Mouse (Mus musculus): ENCODE measurements around the gene Best2.

Gene Best2

GRCm38 (mm10) chr8:85014431-85014830 lies at the start of gene Best2:
Gene Best2, minus strand, starts transcription at chr8:85014531.
- ChIA-PET CTCF (interaction anchor here (0.6 to 1.9 kb wide), 8 partner anchors 10 to 479 kb away, joined by 3 to 9 read pairs (median 4); partner anchors contain the start of gene Trir (in 1 of the 4)), POLR2A (interaction anchor here in 3 of 4 experiments (0.6 to 21.2 kb wide), 16 partner anchors 9 to 70 kb away, joined by 3 to 488 read pairs (median 13); partner anchors contain the start of genes Asna1 (in 2 of the 3), Dhps (in 2 of the 3), Junb (in 2 of the 3) and Tnpo2 (in 2 of the 3))

DNA sequence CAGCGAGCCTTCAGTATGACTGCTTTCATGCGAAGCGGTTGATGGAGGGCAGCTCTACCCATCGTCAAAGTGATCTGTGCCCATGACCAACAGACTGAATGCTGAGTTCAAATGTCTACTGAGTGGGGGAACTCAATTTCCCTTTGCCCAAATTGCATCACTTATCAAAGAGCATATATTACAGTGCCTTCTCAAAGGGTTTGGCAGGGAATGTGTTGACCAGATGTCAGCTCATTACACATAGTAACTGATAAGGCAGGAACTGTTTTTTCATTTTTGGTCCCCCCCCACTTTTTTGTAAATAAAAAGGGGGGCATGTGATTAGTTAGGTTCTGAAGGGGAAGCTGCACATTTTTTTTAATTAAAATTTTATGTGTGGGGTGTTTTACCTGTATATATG lies 48.3 kb upstream of the Best2 start:
- ChIA-PET CTCF (interaction anchor here in 2 of 4 experiments (0.7 to 1.9 kb wide), 4 partner anchors 9 to 51 kb away, joined by 3 to 12 read pairs (median 6); partner anchors contain the start of gene Dhps (in 2 of the 2)), POLR2A (interaction anchor here (0.6 to 13.9 kb wide), 20 partner anchors 9 to 96 kb away, joined by 3 to 338 read pairs (median 6); partner anchors contain the start of genes Dhps (in 4 of the 4), Man2b1 (in 2 of the 4), Tnpo2 (in 2 of the 4) and Wdr83 (in 2 of the 4))

DNA sequence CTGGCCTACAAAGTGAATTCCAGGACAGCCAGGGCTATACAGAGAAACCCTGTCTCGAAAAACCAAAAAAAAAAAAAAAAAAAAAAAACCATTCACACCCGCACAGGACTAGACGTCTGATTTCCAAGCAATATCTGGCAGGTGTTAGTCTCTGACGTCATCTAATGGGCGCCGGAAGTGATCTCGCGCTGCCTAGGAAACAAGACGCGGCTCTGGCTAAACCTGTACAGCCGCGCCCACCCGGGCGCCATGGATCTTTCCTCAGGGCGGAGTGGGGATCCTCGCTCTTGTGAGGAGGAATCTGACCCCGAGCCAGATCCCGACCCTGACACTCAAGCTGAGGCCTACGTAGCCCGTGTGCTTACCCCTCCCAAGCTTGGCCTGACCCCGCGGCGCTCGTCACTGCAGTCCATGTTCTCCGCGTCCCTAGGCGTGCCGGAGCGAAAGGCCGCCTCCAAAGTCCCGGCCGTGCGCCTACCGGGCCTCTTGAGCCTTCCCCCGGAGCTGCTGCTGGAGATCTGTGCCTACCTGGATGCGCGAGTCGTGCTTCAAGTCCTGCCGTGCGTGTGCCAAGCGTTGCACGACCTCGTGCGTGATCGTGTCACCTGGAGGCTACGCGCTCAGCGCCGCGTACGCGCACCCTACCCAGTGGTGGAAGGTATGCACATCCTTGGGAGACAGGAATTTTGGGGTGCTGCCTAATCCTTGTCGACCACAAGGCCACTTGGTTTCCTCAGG lies 45.7 kb upstream of the Best2 start, which contains the start of gene Fbxw9:
Gene Fbxw9 (plus strand): TSS at position 177 of the 738 bp plus-strand sequence.
- ChIA-PET CTCF (interaction anchor here (0.6 to 1.7 kb wide), 9 partner anchors 12 to 336 kb away, joined by 3 to 12 read pairs (median 4); partner anchors contain the start of genes Tnpo2 (in 2 of the 4) and Dhps (in 1 of the 4)), POLR2A (interaction anchor here (0.5 to 13.9 kb wide), 44 partner anchors 8 to 1701 kb away, joined by 3 to 338 read pairs (median 5); partner anchors contain the start of genes Dhps (in 4 of the 4), Tnpo2 (in 4 of the 4), Man2b1 (in 3 of the 4) and Trir (in 3 of the 4))

DNA sequence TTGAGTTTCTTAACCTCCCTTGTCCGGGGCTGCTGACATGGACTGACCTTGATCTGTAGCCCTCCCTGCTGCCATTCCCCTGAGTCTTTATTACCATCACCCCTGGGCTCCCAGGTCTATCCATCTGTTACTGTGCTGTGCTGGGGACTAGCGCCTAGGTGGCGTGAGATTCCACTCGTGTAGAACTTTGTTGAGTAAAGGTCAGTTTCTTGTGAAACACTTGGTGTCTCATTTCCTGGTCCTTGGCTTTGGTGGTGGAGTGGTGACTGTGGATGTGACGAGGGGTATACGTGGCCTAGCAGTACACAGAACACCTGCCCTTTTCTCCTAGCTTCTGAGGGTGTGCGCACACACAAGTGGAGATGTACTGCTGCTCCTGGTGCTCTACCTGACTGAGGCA lies 43.0 kb upstream of the Best2 start:
- CTCF ChIA-PET, result interaction anchor here in 1 of 4 experiments (1.3 kb wide), 1 partner anchor 19 kb away, joined by 4 read pairs; no protein-coding TSS in a partner anchor
- POLR2A ChIA-PET, result interaction anchor here (0.6 to 13.9 kb wide), 16 partner anchors 8 to 386 kb away, joined by 3 to 338 read pairs (median 4); partner anchors contain the start of genes Dhps (in 4 of the 4), Tnpo2 (in 2 of the 4), Wdr83 (in 1 of the 4) and Wdr83os (in 1 of the 4)

DNA sequence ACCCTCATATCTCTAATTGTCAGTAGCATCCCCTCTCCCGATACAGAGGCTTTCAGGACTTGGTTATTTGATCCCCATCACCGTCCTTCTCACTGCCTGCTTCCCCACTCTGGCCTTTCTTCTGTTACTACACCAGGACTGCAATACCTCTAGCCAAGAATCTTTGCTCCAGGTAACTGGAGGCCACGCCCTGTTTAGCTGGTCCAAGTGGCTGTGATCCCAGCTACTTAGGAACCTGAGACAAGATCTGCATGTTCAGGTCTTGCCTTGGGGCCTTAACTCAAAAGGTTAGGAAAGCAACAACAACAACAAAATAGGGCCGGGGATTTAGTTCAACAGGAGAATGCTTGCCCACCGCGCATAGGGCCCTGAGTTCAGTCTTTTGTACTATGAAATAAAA lies 29.3 kb upstream of the Best2 start:
- POLR2A ChIA-PET, result interaction anchor here in 3 of 4 experiments (0.5 to 21.3 kb wide), 14 partner anchors 8 to 32 kb away, joined by 3 to 488 read pairs (median 6); partner anchors contain the start of genes Dhps (in 3 of the 3), Fbxw9 (in 3 of the 3), Trir (in 2 of the 3) and Asna1 (in 1 of the 3)
- CTCF ChIA-PET, result interaction anchor here in 1 of 4 experiments (0.8 to 1.1 kb wide), 2 partner anchors 31 to 46 kb away, joined by 3 read pairs; no protein-coding TSS in a partner anchor

- CTCF ChIA-PET, result interaction anchor here in 3 of 4 experiments (0.5 to 2.2 kb wide), 13 partner anchors 25 to 225 kb away, joined by 3 to 14 read pairs (median 4); partner anchors contain the start of genes Dhps (in 1 of the 3) and Hook2 (in 1 of the 3)
- POLR2A ChIA-PET, result interaction anchor here (0.6 to 21.3 kb wide), 100 partner anchors 8 to 1323 kb away, joined by 3 to 488 read pairs (median 7); partner anchors contain the start of genes Asna1 (in 4 of the 4), Dhps (in 4 of the 4), Trir (in 4 of the 4) and Fbxw9 (in 3 of the 4)
These were observed 23.6 kb upstream of the Best2 start for GRCm38 (mm10) chr8:85037681-85038531.

DNA sequence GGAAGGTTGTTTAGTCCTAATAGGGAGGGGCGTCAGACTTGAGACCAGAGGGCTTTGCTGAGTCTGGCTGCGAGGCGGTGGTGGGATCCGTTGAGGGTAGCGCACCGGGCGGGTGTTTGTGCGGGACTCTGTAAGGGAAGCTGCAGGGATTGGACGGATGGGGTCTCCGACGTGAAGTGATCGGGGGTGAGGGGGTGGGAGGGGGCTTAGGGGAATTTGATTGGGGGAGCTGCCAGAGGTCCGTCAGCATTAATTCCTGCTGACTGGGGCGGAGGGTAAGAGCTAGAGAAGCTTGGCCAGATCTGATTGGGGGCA lies 23.0 kb upstream of the Best2 start:
- CTCF ChIA-PET, result interaction anchor here (0.7 to 2.2 kb wide), 21 partner anchors 12 to 1872 kb away, joined by 3 to 14 read pairs (median 4); partner anchors contain the start of genes Fbxw9 (in 2 of the 4), Asna1 (in 1 of the 4), Dhps (in 1 of the 4) and Hook2 (in 1 of the 4)
- POLR2A ChIA-PET, result interaction anchor here (0.6 to 21.3 kb wide), 127 partner anchors 7 to 1581 kb away, joined by 3 to 488 read pairs (median 5); partner anchors contain the start of genes Asna1 (in 4 of the 4), Dhps (in 4 of the 4), Trir (in 4 of the 4) and Calr (in 3 of the 4)

GRCm38 (mm10) chr8:85036718-85037365 lies 22.5 kb upstream of the Best2 start, which contains the start of gene Tnpo2:
Gene Tnpo2, plus strand, starts transcription at chr8:85036915.
- ChIA-PET POLR2A (interaction anchor here (0.6 to 21.3 kb wide), 141 partner anchors 8 to 1581 kb away, joined by 3 to 488 read pairs (median 5); partner anchors contain the start of genes Asna1 (in 4 of the 4), Dhps (in 4 of the 4), Trir (in 4 of the 4) and Calr (in 3 of the 4)), CTCF (interaction anchor here (0.6 to 2.2 kb wide), 25 partner anchors 11 to 1872 kb away, joined by 3 to 14 read pairs (median 4); partner anchors contain the start of genes Fbxw9 (in 2 of the 4), Asna1 (in 1 of the 4), Farsa (in 1 of the 4) and Gcdh (in 1 of the 4))

- POLR2A ChIA-PET, result interaction anchor here (0.5 to 21.3 kb wide), 101 partner anchors 8 to 1321 kb away, joined by 3 to 488 read pairs (median 7); partner anchors contain the start of genes Asna1 (in 4 of the 4), Dhps (in 4 of the 4), Calr (in 3 of the 4) and Farsa (in 3 of the 4)
These were observed 22.0 kb upstream of the Best2 start for GRCm38 (mm10) chr8:85036381-85036717.

GRCm38 (mm10) chr8:85035728-85036310 lies 21.5 kb upstream of the Best2 start:
- ChIA-PET CTCF (interaction anchor here in 2 of 4 experiments (1.4 to 2.2 kb wide), 2 partner anchors 28 to 41 kb away, joined by 3 to 11 read pairs; no protein-coding TSS in a partner anchor), POLR2A (interaction anchor here (0.5 to 21.3 kb wide), 73 partner anchors 7 to 515 kb away, joined by 3 to 488 read pairs (median 9); partner anchors contain the start of genes Asna1 (in 3 of the 4), Calr (in 3 of the 4), Dhps (in 3 of the 4) and Fbxw9 (in 3 of the 4))

More at GRCm38 (mm10) chr8:85036381-85036717, 22.0 kb upstream of the Best2 start:
- CTCF ChIA-PET, result interaction anchor here (0.6 to 2.2 kb wide), 15 partner anchors 11 to 179 kb away, joined by 3 to 14 read pairs (median 4); partner anchors contain the start of genes Asna1 (in 1 of the 4), Farsa (in 1 of the 4), Fbxw9 (in 1 of the 4) and Gcdh (in 1 of the 4)

DNA sequence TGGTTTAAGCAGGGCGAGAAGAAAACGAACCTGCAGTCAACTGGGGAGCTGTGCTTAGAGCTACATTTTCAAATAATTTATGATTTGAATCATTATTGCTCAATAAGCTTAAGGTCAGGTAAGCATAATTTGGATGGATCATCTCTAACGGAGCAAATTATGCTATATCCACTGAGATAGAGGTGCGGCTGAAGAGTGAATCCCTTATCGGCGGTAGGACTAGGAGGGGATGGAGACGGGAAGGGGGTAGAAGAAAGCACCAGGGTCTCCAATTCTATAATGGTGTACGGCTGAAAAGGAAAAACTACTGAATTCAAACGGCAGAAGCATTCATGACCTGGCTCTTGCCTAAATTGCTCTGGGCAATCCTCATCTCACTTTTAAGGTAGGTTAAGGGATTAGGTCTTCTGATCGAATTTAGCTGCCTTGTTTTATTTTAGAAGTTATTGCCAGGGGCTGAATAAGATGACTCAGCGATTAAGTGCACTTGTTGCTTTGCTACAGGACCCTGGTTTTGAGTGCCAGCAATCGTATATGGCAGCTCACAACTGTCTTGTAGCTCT lies 20.9 kb upstream of the Best2 start:
- ChIA-PET CTCF (interaction anchor here (0.5 to 1.4 kb wide), 5 partner anchors 11 to 458 kb away, joined by 3 to 7 read pairs (median 5); no protein-coding TSS in a partner anchor), POLR2A (interaction anchor here (0.6 to 21.3 kb wide), 50 partner anchors 8 to 188 kb away, joined by 3 to 488 read pairs (median 12); partner anchors contain the start of genes Dhps (in 4 of the 4), Trir (in 4 of the 4), Asna1 (in 3 of the 4) and Gm5741 (in 3 of the 4))

GRCm38 (mm10) chr8:85034764-85035163 lies 20.4 kb upstream of the Best2 start:
- ChIA-PET CTCF (interaction anchor here (0.5 to 1.4 kb wide), 6 partner anchors 11 to 459 kb away, joined by 3 to 7 read pairs (median 5); no protein-coding TSS in a partner anchor), POLR2A (interaction anchor here (0.6 to 21.3 kb wide), 46 partner anchors 8 to 188 kb away, joined by 3 to 488 read pairs (median 6); partner anchors contain the start of genes Trir (in 4 of the 4), Asna1 (in 3 of the 4), Dhps (in 3 of the 4) and Gm5741 (in 3 of the 4))

DNA sequence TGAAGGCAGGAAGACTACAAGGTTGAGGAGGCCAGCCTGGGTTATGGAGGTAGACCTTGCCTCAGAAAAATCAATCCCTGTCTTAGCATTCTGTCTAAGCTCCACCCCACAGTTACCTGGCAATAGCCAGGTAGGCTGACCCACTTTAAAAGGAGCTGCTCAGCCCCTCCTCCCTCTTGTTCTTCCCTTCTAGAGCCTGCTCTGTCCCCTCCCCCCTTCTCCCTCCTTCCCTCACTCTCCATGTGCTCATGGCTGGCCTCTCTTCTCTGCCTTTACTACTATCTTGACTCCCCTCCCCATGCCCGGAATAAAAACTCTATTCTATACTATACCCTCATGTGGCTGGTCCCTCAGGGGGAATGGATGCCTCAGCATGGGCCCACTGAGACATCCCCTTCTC lies 19.5 kb upstream of the Best2 start:
- ChIA-PET POLR2A (interaction anchor here in 3 of 4 experiments (0.6 to 21.3 kb wide), 24 partner anchors 9 to 187 kb away, joined by 3 to 488 read pairs (median 14); partner anchors contain the start of genes Dhps (in 3 of the 3), Asna1 (in 2 of the 3), Calr (in 2 of the 3) and Junb (in 2 of the 3)), CTCF (interaction anchor here in 3 of 4 experiments (0.9 to 1.4 kb wide), 3 partner anchors 21 to 60 kb away, joined by 4 to 6 read pairs (median 5); no protein-coding TSS in a partner anchor)

DNA sequence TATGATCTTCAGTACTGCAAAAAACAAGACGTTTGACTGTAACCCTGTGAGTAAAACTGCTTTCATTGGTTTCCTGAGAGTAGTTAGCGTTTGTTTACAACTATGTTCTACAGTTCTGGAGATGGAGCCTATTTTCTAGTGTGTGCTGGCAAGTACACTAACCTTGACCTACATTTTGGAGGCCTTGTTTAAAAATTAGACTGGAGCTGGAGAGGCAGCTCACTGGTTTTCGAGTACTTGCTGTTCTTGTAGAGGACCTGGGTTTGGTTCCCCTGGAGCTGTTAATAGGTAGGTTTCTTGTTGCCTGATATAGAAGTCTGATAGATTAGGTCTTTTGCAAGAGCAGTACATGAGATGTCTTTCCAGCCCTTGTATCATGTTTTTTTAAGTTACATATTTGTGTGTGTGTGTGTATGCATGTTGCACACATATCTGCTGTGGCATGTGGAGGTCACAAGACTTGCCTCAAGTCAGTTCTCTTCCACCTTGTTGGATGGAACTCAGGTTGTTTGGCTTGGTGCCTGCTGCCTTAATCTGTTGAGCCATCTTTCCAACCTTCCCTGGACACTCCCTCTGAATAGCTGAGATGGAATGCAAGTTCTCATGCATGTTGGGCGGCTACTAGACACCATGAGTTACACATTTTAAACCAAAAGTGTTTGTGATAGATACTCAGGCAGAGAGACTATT lies 18.4 kb upstream of the Best2 start:
- CTCF ChIA-PET, result interaction anchor here in 1 of 4 experiments (1.6 kb wide), 1 partner anchor 59 kb away, joined by 3 read pairs; no protein-coding TSS in a partner anchor
- POLR2A ChIA-PET, result interaction anchor here in 3 of 4 experiments (0.6 to 21.2 kb wide), 18 partner anchors 9 to 276 kb away, joined by 3 to 488 read pairs (median 6); partner anchors contain the start of genes Dhps (in 2 of the 3), Best2 (in 1 of the 3), Calr (in 1 of the 3) and Hook2 (in 1 of the 3)
